Mouse (Mus musculus) adrenal gland, adult (tissue): ENCODE data around the gene Mcm6.
"Not testable (repeated sequence)": the region's sequence is repeated elsewhere in the genome, so short reads cannot be mapped to it uniquely, and the experiment has no call there.

Experiments
- DNase-seq, 2 experiments: peaks; one replicate each; pipeline ENCODE4 v3.0.0; 2022 to 2023; ENCODE audit warnings: low spot score in 1 of 2; ENCODE audit not compliant: inconsistent age in 2 of 2

Mcm6 gene

DNA sequence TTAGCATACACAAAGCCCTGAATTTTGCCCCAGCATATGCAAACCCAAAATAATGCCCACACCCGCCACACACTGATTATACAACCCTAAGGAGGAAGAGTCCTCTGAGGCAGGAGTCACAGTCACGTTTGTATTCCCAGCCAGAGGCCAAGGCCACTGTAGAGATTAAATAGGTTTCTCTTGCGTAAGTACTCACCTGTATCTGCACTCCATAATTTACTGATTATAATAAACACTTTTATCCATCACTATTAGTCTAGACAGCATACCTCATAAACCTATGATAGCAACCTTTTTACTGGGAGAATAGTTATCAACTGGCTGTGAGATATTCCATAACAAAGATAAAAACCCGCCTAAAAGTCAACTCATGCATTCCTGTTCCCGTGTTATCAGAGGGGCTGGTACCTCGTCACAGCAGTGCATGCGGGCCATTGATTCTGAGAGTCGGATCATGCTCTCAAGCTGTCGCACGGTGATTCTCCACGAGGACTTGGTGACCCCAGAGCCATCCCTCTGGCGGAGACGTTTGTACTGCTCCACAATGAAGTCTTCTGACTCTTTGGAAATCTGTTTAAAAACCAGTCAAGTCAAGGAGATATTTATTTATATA, 21.6 kb downstream of the Mcm6 start:
- DNase-seq, result no peak

DNA sequence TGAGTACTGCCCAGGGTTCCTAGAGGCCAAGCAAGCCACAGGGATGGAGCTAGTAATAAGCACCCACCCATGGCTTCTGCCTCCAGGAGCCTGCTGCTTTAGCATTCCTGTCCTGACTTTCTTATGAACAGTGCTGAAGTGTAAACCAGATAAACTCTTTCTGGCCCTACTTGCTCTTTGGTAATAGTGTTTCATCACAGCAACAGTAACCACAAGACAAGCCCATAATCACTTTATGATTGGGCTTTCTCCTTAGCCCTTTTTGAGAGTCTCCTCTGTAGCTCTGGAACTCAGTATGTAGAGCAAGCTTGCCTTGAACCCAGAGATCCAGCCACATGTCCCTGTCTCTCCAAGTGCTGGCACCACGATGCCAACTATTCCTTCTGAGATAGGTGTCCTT, 29.2 kb downstream of the Mcm6 start:
- no peak for DNase-seq

DNA sequence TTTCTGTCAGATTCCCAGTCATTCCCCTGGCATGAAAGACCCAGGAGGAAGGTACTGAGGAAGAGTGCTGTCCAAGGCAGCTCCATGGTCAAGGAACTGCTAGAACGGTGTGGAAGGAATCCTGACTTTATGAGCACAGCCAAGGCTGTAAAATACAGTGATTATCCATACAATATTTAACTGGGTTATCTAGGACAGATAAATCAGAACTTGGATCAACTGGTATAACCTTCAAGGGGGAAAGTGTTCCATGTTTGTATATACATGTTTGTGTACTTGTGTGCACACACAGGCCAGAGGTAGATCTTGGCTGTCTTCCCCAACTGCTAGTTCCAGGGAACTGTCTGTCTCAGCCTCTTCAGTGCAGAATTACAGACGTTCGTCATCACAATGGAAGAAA, 31.2 kb downstream of the Mcm6 start, which contains the start of gene Lct:
Gene Lct (minus strand): TSS at position 101 of the 400 bp plus-strand sequence.
- DNase-seq, result no peak

GRCm38 (mm10) chr1:128327165-128327564, 32.3 kb downstream of the Mcm6 start:
- no peak for DNase-seq

GRCm38 (mm10) chr1:128324776-128325175, 34.7 kb downstream of the Mcm6 start:
- DNase-seq, result no peak

DNA sequence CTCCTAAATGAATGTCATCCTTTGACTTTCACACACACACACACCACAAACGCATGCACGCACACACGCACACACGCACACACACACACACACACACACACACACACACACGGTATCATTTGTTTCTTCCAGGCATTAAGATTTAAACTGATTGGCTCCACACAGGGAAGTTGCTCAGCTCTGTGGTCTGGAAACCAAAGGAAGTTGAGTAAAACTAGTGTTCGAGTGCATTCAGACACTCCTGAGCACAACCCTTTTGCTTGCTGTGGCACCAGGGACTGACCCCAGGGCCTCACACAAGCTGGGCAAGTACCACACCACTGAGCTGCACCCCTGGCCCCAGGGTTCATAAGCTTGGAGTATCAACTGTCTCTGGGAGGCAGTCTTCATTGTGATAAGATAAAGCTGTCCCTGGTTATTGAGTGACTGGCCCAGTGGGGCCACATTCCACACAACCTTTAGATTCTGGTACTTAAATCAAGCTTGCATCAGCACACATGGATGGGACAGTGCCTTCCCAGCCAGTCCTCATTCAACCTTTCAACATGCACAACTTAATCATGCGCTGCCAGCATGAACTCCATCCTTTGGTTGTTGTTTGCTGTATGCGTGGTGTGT, 36.3 kb downstream of the Mcm6 start:
- DNase-seq, result no peak

DNA sequence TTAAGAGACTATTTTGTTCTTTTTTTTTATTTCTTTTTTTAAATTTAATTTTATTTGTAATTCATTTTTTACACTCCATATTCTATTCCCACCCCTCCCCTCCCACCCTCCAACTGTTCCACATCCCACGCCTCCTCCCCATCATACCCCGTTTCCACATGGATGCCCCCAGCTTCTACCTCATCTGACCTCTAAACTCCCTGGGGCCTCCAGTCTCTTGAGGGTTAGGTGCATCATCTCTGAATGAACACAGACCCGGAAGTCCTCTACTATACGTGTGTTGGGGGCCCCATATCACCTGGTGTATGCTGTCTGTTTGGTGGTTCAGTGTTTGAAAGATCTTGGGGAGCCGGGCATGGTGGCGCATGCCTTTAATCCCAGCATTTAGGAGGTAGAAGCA, 40.2 kb downstream of the Mcm6 start:
- not testable (repeated sequence) for DNase-seq

DNA sequence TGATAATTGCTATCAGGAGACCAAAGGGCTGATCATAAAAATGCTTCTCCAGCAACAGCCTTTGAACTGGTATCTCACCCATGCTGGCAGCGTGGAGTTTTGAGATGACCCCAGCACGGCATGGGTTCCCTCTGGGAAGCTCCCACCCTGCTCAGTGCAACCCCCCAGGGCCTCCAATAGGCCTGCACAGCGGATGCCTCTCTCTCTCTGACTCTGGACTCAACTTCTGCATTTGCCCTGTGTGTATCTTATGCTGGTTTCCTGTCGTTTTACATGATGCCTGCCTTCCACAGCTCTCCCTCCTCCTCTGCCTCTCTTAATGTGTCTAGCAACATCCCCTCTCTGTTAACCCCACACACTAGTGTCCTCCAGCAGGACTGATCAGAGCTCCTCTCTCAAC, 44.8 kb downstream of the Mcm6 start:
- DNase-seq, result no peak

GRCm38 (mm10) chr1:128309043-128309442, 50.4 kb downstream of the Mcm6 start:
- no peak for DNase-seq

GRCm38 (mm10) chr1:128303900-128304299, 55.6 kb downstream of the Mcm6 start:
- DNase-seq, result no peak

- no peak for DNase-seq
Measured at GRCm38 (mm10) chr1:128295717-128296528, 63.5 kb downstream of the Mcm6 start.

DNA sequence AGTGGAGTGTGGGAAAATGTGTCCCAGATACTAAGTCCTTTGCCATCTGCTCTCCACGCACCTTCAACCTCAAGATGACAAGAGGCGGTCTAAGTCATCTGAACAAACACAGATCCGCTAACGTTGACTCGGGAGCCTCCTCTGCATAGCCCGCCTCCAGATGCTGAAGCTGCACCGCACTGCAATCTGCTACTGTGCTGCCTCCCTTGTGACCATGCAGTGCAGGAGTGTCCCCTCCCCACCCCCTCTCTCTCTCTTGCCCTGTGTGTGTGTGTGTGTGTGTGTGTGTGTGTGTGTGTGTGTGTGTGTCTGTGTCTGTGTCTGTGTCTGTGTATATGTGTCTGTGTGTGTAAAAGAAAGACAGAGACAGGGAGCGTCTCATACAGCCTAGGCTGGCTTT, 64.2 kb downstream of the Mcm6 start:
- DNase-seq, result no peak

DNA sequence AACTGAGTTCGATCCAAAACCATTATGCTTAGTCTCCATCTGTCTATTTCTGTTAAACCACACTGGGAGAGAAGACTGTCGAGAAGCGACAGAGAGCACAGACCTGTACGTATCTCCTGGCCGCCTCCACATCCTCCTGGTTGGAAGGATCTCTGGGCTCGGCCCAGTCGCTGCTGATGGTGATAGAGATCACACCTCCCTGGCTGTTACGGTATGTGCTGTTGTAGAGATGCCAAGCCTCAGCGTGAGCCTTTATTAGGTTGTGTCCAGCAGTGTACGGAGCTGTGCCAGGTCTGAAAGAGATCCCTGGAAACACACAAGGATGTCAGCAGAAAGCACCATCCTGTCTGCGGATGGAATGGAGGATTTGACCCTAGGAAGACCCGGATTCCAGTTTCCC, 65.9 kb downstream of the Mcm6 start:
- no peak for DNase-seq

DNA sequence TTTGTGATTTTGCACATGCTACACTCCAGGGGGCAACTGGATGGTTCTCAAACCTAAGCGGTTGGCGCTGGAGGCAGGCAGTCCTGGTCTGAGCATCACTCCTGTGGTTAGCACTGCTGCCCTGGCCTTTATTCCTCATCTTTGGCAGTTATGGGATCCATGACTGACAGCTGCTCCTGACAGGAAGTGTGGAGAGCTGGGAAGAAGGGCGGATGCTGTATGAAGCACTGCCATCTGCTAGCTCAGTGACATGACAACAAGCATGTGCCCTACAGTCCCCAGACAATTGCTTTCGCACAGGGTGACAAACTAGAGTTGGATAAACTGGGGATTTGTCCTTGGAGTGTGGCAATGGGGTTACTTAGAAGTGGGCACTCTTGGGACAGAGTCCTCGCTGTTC, 69.2 kb downstream of the Mcm6 start:
- no peak for DNase-seq

- no peak for DNase-seq
Measured at GRCm38 (mm10) chr1:128285136-128285535, 74.3 kb downstream of the Mcm6 start.

DNA sequence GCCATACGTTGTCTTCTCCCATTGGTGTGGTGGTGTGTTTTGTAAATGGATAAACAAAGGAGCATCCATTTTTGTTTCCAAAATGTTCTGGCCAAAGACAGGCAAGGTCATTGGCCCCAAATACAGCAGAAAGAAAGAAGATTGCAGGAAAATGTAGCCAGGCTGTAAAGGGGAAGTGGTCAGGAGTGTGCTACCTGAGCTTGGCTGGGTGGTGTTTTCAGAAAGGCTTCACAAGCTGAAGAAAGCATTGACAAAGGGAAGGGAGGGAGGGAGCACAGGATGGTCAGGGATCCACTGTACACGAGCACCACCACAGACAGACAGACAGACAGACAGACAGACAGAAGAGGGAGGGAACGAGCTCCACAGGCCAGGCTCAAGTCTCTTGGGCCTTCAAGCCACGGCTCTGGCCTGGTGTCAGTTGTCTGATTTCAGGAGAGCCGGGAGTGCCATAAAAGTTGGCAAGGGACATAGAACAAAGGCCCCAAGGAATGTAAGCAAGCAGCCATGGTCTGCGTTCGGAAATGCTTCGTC, 75.2 kb downstream of the Mcm6 start:
- no peak for DNase-seq

DNA sequence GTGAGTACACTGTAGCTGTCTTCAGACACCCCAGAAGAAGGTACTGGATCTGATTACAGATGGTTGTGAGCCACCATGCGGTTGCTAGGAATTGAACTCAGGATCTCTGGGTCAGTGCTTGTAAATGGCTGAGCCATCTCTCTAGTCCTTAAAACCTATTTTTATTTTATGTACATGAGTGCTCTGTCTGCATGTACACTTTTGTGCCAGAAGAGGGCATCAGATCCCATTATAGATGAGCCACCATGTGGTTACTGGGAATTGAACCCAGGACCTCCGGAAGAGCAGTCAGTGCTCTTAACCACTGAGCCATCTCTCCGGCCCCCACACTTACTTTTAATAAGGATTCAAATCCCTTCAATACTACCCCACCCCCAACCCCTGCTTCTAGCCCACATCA, 76.5 kb downstream of the Mcm6 start:
- DNase-seq, result no peak

DNA sequence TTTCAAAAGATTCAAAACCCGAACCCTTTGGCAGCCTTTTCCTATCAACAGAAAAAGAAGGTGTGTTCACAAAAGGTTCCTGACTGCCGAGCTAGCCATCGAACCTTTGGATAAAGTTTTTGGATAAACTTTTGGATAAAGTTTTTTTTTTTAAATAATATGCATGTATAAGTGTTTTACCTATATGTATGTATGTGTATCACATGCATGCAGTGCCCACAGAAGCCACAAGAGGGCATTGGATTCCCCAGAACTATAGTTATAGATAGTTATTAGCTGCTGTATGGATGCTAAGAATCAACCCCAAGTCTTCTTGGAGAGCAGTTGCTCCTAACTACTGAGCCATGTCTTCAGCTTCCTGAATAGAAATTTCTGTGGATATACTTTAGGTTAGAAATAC, 77.7 kb downstream of the Mcm6 start:
- no peak for DNase-seq
